Mouse (Mus musculus) small intestine, adult 2 months (tissue): ENCODE measurements at regions not wholly inside any gene's neighbourhood (a gene's known extent, or its start where the extent isn't known, plus 50 kb on each side); places are given as distances from the start of the nearest gene placed in this dataset.

ENCODE experiments used
- CTCF ChIP-seq: fragments of 200-500 bp; IDR thresholded peaks from 2 replicates; pipeline ENCODE4 v1.5.1; 2012; ENCODE audit warnings: low read depth, mild to moderate bottlenecking, control low read depth, inconsistent platforms, low read length, moderate library complexity, mixed read lengths; ENCODE audit not compliant: insufficient replicate concordance, insufficient read length; ENCODE audit errors: extremely low read depth
- POLR2A ChIP-seq: fragments of 200-500 bp; IDR thresholded peaks from 2 replicates; pipeline ENCODE4 v1.6.1; 2012; ENCODE audit warnings: low read depth, mild to moderate bottlenecking, control low read depth, inconsistent platforms, low read length, moderate library complexity

- TF ChIP-seq CTCF, result no peak
- TF ChIP-seq POLR2A, result no peak
Observed at GRCm38 (mm10) chr12:29354816-29355215, 173.4 kb upstream of the Myt1l start.
